Comparison of ENCODE assay signal across 18 mouse cellular contexts in genomic region chr13:101876601-101877000, GRCm38 (mm10).
"Had no signal": no experiment of that assay in that cellular context is flagged by ENCODE, and none has a peak within 500 bp of the region (broad histone marks: within the 10 kb centered on the region; RNA-seq: fewer than 3 reads in every experiment).

No protein-coding gene starts in this region.

- H3K4me1 ChIP-seq: midbrain, embryonic 10.5 days; midbrain, embryonic 12.5 days; neural tube, embryonic 13.5 days; neural tube, embryonic 15.5 days had no signal

- ATAC-seq: midbrain, embryonic 16.5 days had no signal

- H3K36me3 ChIP-seq: midbrain, embryonic 10.5 days; midbrain, embryonic 12.5 days; neural tube, embryonic 13.5 days; neural tube, embryonic 15.5 days had no signal

- DNase-seq: lung, adult 18-20 months; lung, embryonic 14.5 days; lung, postnatal 10 days; lung, postnatal 4 days; retina, postnatal 1 day; right cerebral cortex, adult 18-20 months; right cerebral cortex, postnatal 25 days; right cerebral cortex, postnatal 4 days; spleen, adult 18-20 months; thymus, adult 18-20 months; thymus, postnatal 14 days; thymus, postnatal 36 days had no signal

- H3K9me3 ChIP-seq: midbrain, embryonic 10.5 days; midbrain, embryonic 12.5 days; neural tube, embryonic 13.5 days; neural tube, embryonic 15.5 days had no signal

- H3K4me3 ChIP-seq: midbrain, embryonic 10.5 days; midbrain, embryonic 12.5 days; myocyte; neural tube, embryonic 13.5 days; neural tube, embryonic 15.5 days had no signal

- H3K27ac ChIP-seq: midbrain, embryonic 10.5 days; midbrain, embryonic 12.5 days; neural tube, embryonic 13.5 days; neural tube, embryonic 15.5 days had no signal

- H3K27me3 ChIP-seq: midbrain, embryonic 12.5 days; neural tube, embryonic 13.5 days; neural tube, embryonic 15.5 days had no signal

- H3K4me2 ChIP-seq: lung, embryonic 14.5 days; midbrain, embryonic 12.5 days; neural tube, embryonic 13.5 days; neural tube, embryonic 15.5 days had no signal

- H3K9ac ChIP-seq: lung, embryonic 14.5 days; midbrain, embryonic 12.5 days; neural tube, embryonic 13.5 days; neural tube, embryonic 15.5 days had no signal
